Mouse (Mus musculus): ENCODE results near the gene Pigyl. TPM values are rescaled to one million over a fixed set of nuclear protein-coding genes. Genes with fewer than 3 reads are reported as not detected.

The Pigyl gene
- total and polyA plus RNA-seq, 2 experiments from 2014 or later, result 20.5 to 109 TPM

GRCm38 (mm10) chr9:22131226-22131981 lies 25.2 kb upstream of the Pigyl start:
- 4% methylated on average over 35 of the region's 35 CpGs for WGBS
- H3K27ac ChIP-seq, result no peak overlapping the region
- H3K9ac ChIP-seq (replicated peaks; ENCODE audit: low read length), result no peak overlapping the region
- DNase-seq (ENCODE audit: low spot score), result no peak
- TF ChIP-seq CTCF (IDR thresholded peaks at IDR 0.05; ENCODE audit: low read depth), result no peak
- peak; percentile 27; the same call in 1 of the 2 replicates for ATAC-seq
- peak overlapping the region; percentile 7; the same call in 1 of the 2 replicates for H3K4me3 ChIP-seq (ENCODE audit: low read length)
- H3K9me3 ChIP-seq (ENCODE audit: low read length), result no peaks in the 10 kb centered on the region
- peaks cover 7% of the 10 kb centered on the region; the same call in 1 of the 2 replicates for H3K4me1 ChIP-seq (ENCODE audit: insufficient read depth, low read length)
- H3K4me2 ChIP-seq (ENCODE audit: low read depth, low read length), result peak overlapping the region; percentile 36
- no peaks in the 10 kb centered on the region for H3K36me3 ChIP-seq (ENCODE audit: insufficient read depth, low read length)
- peaks cover 14% of the 10 kb centered on the region for H3K27me3 ChIP-seq (ENCODE audit: insufficient read depth, low read length)

- no peak for ATAC-seq
- H3K4me3 ChIP-seq (ENCODE audit: low read length), result no peak overlapping the region
- H3K27me3 ChIP-seq (ENCODE audit: insufficient read depth, low read length), result peaks cover 14% of the 10 kb centered on the region
- WGBS, result 51% methylated on average over 11 of the region's 11 CpGs
- TF ChIP-seq CTCF (IDR thresholded peaks at IDR 0.05; ENCODE audit: low read depth), result no peak
- no peak overlapping the region for H3K4me2 ChIP-seq (ENCODE audit: low read depth, low read length)
- H3K27ac ChIP-seq, result no peak overlapping the region
- H3K9me3 ChIP-seq (ENCODE audit: low read length), result no peaks in the 10 kb centered on the region
- DNase-seq (ENCODE audit: low spot score), result no peak
- peaks cover 7% of the 10 kb centered on the region; the same call in 1 of the 2 replicates for H3K4me1 ChIP-seq (ENCODE audit: insufficient read depth, low read length)
- H3K36me3 ChIP-seq (ENCODE audit: insufficient read depth, low read length), result no peaks in the 10 kb centered on the region
- H3K9ac ChIP-seq (replicated peaks; ENCODE audit: low read length), result no peak overlapping the region
These were observed 24.4 kb upstream of the Pigyl start for GRCm38 (mm10) chr9:22132220-22132619.

- Histone ChIP-seq H3K27ac (no peak overlapping the region), H3K27me3 (ENCODE audit: insufficient read depth, low read length) (peaks cover 14% of the 10 kb centered on the region), H3K4me3 (ENCODE audit: low read length) (no peak overlapping the region), H3K9ac (replicated peaks; ENCODE audit: low read length) (no peak overlapping the region), H3K4me2 (ENCODE audit: low read depth, low read length) (no peak overlapping the region), H3K9me3 (ENCODE audit: low read length) (no peaks in the 10 kb centered on the region), H3K36me3 (ENCODE audit: insufficient read depth, low read length) (no peaks in the 10 kb centered on the region), H3K4me1 (ENCODE audit: insufficient read depth, low read length) (peaks cover 7% of the 10 kb centered on the region; the same call in 1 of the 2 replicates)
- WGBS, result 79% methylated on average over 7 of the region's 7 CpGs
- TF ChIP-seq CTCF (IDR thresholded peaks at IDR 0.05; ENCODE audit: low read depth), result no peak
- DNase-seq (ENCODE audit: low spot score) (no peak), ATAC-seq (no peak)
These were observed 22.3 kb upstream of the Pigyl start for GRCm38 (mm10) chr9:22134246-22134890.

GRCm38 (mm10) chr9:22134988-22135643 lies 21.5 kb upstream of the Pigyl start:
- no peak for DNase-seq (ENCODE audit: low spot score)
- no peak for TF ChIP-seq CTCF (IDR thresholded peaks at IDR 0.05; ENCODE audit: low read depth)
- no peak overlapping the region for H3K4me2 ChIP-seq (ENCODE audit: low read depth, low read length)

GRCm38 (mm10) chr9:22135644-22136390 lies 20.8 kb upstream of the Pigyl start, which contains the start of gene Acp5:
Acp5 (minus strand) TSS chr9:22135711.
- H3K4me3 ChIP-seq (ENCODE audit: low read length), result no peak within 1 kb of the TSS
- no peak within 1 kb of the TSS for H3K4me2 ChIP-seq (ENCODE audit: low read depth, low read length)
- H3K27me3 ChIP-seq (ENCODE audit: insufficient read depth, low read length), result peaks cover 14% of the 10 kb centered on the region
- DNase-seq (ENCODE audit: low spot score) (no peak), ATAC-seq (no peak)
- no peaks in the 10 kb centered on the region for H3K36me3 ChIP-seq (ENCODE audit: insufficient read depth, low read length)
- no peaks in the 10 kb centered on the region for H3K9me3 ChIP-seq (ENCODE audit: low read length)
- H3K27ac ChIP-seq, result no peak within 1 kb of the TSS
- no peak for TF ChIP-seq CTCF (IDR thresholded peaks at IDR 0.05; ENCODE audit: low read depth)
- whole genome bisulfite sequencing, result 66% methylated on average over 7 of the region's 7 CpGs
- H3K4me1 ChIP-seq (ENCODE audit: insufficient read depth, low read length), result peaks cover 7% of the 10 kb centered on the region; the same call in 1 of the 2 replicates
- H3K9ac ChIP-seq (replicated peaks; ENCODE audit: low read length), result no peak within 1 kb of the TSS

More at GRCm38 (mm10) chr9:22134988-22135643, 21.5 kb upstream of the Pigyl start:
- Histone ChIP-seq H3K36me3 (ENCODE audit: insufficient read depth, low read length) (no peaks in the 10 kb centered on the region), H3K4me3 (ENCODE audit: low read length) (no peak overlapping the region), H3K9me3 (ENCODE audit: low read length) (no peaks in the 10 kb centered on the region), H3K27ac (no peak overlapping the region), H3K27me3 (ENCODE audit: insufficient read depth, low read length) (peaks cover 14% of the 10 kb centered on the region), H3K9ac (replicated peaks; ENCODE audit: low read length) (no peak overlapping the region), H3K4me1 (ENCODE audit: insufficient read depth, low read length) (peaks cover 7% of the 10 kb centered on the region; the same call in 1 of the 2 replicates)
- ATAC-seq, result no peak
- WGBS, result 64% methylated on average over 9 of the region's 9 CpGs

All from hindbrain, postnatal 0 days (tissue).